Mouse (Mus musculus) CD4-positive, CD25-positive, alpha-beta regulatory T cell, adult 2 months (primary cell): ENCODE measurements at regions not wholly inside any gene's neighbourhood (a gene's known extent, or its start where the extent isn't known, plus 50 kb on each side); places are given as distances from the start of the nearest gene placed in this dataset.

Source experiments
- DNase-seq: peaks from one replicate; pipeline ENCODE4 v3.0.0-alpha.2; 2012; ENCODE audit warnings: low read depth, low spot score

DNA sequence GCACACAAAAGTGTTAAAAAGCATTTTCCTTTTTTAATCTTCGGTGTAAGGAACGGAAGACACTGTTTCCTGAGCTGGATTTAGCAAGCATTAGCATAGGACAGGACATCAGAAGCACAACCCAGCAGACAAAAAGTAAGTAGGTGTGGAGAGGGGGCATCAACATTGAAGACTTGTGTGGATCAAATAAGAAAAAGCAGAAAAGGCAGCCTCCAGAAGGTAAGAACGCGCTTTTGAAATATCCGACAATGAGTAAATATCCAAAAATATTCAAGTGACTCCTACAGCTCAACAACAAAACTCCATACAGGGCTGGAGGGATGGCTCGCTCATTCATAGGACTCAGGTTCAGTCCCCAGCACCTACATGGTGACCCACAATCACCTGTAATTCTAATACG, 286.9 kb downstream of the Pdcd6ip start:
- DNase-seq: no peak

DNA sequence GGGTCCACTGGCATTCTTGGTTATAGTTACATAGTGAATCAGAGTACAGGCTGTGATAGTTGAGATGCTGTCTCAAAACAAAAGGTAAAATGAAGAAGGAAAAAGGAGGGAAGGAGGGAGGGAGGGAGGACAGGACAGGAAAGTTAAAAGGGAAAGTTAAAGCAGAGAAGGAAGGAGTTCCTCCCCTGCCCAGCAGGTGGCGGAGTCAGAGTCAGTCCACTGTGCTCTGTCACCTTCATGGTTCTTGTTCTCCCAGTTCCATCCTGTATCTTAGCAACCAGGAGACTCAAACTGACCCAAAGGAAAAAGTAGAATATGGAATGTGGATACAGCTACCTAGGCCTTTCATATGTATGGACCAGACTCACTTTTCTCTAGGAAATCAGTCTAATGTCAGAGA, 288.3 kb downstream of the Pdcd6ip start:
- DNase-seq: no peak

DNA sequence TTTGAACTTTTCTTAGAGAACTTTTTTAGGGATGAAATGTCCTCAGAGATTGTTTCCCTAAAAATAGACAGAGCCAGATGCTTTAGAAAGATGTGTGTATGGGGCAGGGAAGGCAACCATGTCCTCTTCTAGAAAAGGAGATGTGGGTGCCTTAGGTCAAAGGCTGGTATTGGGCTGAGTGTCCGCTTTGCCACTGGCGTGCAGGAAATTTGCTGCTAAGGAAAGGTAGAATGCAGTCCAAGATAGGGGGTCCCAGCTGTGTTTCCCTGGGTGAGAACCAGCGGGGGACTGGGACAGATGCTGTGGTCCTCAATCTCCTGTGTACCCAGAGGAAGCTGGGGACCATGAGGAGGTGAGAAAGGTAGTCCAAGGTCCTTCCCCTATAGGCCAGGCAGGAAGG, 291.0 kb downstream of the Pdcd6ip start:
- no peak for DNase-seq

DNA sequence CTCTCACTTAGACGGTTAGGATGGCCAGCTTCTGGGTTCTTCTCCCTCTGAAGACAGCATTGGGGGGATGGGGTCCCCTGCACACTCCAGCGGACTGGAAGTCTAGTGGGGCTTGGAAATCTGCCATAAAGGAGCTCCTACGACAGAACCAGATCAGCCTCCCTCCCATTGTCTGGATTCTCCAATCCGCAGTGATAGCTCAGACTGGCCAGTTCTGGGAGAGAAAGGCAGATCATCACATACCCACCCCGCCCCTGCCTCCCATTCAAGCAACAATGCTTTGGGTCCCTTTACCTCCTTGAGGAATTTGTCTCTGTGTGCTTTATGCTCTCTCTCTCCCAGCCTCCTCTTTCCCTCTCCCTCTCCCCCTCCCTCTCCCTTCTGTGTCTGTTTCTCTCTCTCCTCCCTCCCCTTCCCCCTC, 292.5 kb downstream of the Pdcd6ip start:
- no peak for DNase-seq

DNA sequence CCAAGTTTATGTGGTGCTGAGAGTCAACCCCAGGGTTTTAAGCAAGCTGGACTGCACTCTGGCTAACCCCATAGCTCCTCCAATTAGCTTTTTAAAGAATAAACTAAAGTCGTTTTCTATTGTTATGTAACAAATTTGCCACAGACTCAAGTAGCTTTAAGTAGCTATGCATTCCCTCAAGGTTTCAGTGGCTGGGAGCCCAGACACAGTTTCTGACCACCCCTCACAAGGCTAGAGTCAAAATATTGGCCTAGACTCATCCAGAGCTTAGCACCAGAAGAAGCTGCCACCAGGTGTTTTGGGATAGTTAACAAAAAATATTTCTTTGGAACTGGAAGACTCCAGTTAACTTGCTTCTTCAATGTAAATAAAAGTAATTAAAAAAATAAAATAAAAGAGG, 293.4 kb downstream of the Pdcd6ip start:
- no peak for DNase-seq

GRCm38 (mm10) chr9:113413851-113414250, 294.2 kb downstream of the Pdcd6ip start:
- no peak for DNase-seq

GRCm38 (mm10) chr9:113411638-113412037, 296.4 kb downstream of the Pdcd6ip start:
- DNase-seq: no peak

GRCm38 (mm10) chr9:113408521-113408920, 299.5 kb downstream of the Pdcd6ip start:
- DNase-seq: no peak

DNA sequence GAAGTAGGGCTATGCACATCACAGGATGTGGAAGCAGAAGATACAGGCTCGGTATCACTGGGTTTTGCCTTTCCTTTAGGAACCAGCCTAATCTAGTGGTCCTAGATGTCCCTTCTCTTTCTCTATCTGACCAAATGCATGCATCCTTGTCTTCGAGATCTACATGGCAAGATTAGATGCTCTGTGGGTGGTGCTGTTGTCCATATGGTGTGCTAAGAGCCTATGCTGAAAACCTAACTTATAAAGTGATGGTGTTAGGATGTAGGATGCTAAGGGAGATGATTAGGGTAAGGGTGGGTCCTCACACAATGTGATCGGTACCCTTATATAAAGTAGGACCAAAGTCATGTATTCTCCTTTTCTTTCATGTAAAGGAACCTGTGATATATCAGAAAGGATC, 313.7 kb downstream of the Pdcd6ip start:
- no peak for DNase-seq

GRCm38 (mm10) chr9:113387356-113387755, 320.7 kb downstream of the Pdcd6ip start:
- no peak for DNase-seq

DNA sequence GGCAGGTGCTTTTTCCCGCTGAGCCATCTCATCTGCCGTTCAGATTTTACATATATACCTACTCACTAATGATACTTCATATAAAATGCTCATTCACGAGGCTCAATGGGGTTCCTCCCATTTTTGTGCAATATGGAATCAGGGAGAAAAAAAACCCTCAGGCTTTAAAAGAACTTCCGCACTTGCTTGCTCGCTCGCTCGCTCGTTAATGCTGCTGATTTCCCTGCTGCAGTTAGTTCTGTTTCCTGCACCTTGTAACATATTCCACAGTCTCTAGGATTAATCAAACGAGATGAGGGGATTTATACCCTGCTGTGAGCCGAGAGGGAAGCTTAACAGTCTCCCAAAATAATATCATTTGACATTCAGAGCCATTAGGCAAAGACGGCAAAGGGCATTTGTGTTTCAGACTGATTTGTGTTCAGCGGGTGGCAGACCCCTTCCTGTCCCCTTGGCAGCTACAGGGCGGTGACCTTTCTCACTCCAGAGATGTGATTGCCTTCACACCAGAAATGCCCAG, 326.4 kb downstream of the Pdcd6ip start:
- no peak for DNase-seq

GRCm38 (mm10) chr9:113380408-113381129, 327.5 kb downstream of the Pdcd6ip start:
- DNase-seq: no peak

- no peak for DNase-seq
Measured at GRCm38 (mm10) chr9:113378525-113378924, 329.5 kb downstream of the Pdcd6ip start.

DNA sequence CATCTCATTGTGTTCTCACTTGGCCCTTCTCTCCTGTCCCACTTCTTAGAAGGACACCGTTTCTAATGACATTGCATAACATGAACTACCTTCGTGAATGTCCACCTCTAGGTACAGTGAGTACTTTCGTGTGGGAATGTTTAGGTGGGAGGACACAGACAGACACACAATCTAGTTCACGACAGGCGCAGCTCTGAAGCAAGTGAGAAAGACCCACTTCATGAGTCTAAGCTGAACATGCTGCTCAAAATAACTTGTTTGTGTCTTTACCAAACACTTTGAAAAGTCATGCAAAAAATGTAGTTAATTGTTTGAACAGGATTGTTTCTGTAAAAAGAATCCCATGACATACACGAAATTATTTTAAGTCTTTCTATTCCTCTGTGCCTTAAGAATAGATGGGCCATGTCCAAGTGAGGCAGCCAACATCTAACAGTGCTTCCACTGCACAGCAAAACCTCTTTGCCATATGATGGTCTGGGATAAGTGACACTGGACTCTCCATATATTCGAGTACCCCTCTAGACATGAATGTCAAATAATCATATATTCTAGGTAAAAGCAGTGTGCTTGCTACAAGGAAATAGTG, 336.2 kb downstream of the Pdcd6ip start:
- no peak for DNase-seq

DNA sequence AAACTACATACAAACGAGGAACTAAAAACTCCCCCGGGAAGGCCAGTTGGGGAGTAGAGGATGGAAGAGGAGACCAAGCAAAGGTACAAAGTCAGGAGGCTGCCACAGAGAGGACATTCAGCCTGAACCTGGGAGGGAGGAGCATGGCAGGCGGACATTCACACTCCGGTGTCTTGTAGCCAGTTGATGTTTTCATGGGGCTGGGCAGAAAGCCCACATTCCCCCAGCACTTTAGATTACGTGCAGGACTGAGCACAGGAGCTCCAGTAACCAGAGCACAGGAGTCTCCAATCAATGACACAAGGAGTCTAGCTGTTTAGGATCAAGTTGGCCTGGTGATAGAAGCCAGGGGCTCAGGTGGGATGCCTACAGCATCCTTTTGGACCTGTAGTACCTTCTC, 360.1 kb downstream of the Pdcd6ip start:
- no peak for DNase-seq

GRCm38 (mm10) chr9:113346531-113346930, 361.5 kb downstream of the Pdcd6ip start:
- DNase-seq: no peak

DNA sequence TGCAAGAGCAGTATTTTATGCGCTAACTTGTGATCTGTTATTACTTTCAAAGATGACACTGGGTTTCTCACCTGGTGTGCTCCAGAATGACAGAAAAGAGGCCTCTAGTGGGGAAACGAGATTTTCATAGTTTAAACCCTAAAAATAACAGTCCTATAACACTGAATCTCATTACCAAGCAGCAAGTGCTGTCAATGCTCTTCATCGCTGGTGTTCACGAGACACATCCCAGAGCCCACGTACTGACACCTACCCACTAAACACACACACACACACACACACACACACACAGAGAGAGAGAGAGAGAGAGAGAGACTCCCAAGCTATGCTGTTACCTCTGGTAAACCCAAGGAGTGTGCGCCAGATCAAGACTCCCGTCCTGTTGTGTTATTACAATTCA, 365.9 kb downstream of the Pdcd6ip start:
- no peak for DNase-seq

GRCm38 (mm10) chr9:113340838-113341237, 367.2 kb downstream of the Pdcd6ip start:
- no peak for DNase-seq

DNA sequence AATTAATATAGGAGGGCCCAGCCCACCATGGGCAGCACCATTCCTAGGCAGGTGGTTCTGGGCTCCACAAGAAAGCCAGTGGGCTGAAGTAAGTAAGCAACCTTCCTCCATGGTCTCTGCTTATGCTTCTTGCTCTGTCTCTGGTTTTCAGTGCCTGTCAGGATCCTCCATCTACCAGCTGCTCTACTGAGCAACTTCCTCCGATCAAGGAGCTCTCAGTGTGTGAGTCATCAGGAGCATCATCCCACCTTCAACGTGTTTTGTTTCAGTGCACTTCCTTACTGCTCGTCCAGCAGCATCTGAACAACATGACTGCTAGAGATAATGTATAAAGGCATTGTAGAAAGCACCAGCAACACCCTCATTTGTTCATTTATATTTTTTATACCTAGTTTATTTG, 368.0 kb downstream of the Pdcd6ip start:
- DNase-seq: no peak

- DNase-seq: no peak
Measured at GRCm38 (mm10) chr9:113324489-113324888, 383.6 kb downstream of the Pdcd6ip start.

DNA sequence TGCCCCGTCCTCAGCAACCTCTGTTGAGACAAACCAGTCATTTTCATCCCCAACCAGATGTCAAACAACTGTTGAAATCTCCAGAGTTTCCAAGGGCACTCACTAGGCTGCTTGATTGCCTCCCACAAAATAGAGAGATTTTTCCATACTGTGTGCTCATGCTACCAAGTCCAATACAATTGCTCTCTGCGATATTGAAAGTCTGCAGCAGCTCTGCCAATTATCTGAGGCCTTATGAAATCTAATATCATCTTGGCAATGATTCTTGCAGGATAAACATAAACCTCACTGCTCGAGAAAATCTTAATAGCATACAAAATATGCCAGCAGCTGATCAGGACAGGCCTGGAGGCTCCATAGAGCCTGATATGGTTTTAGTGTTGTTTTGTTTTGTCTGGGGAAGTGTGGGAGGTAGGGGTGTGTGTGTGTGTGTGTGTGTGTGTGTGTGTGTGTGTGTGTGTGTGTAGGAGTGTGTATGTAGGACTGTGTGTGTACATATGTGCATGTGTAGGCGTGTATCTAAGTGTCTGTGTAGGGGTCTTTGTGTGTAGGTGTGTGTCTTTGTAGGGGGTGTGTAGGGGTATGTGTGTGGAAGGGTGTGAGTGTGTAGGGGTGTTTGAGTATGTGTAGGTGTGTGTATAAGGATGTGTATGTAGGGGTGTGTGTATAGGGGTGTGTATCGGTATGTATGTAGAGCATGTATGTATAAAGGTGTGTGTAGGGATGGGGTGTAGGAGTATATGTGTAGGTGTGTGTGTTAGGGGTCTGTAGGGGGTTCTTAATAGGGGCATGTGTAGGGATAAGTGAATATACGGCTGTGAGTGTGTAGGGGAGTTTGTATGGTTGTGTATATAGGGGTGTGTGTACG, 398.1 kb downstream of the Pdcd6ip start:
- DNase-seq: no peak

DNA sequence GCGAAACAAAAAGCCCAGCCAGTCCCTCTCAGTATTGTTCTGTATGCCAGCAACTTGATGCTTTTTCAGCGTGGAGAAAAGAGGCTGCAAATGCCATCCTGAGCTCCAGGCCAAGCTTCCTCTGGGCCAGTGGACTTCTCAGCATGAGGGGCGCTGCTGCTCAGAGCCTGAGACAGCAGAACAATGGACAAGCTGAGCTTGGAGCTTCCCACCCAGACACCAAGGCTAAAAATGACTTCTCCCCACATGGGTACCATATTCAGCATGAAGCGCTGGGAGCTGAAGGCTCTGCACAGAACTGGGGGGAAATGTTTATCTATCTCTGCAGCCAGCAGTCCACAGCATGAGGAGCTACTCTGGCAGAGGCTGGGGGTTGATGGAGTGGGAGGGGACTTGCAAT, 402.3 kb downstream of the Pdcd6ip start:
- no peak for DNase-seq
